Mouse (Mus musculus): Measurements from ENCODE around the gene Tapbp. TPM values are rescaled to one million over a fixed set of nuclear protein-coding genes. Genes with fewer than 3 reads are reported as not detected.
A peak's percentile ranks its signal among the peaks of the same experiment; 100 is the strongest.

Tapbp gene
- polyA plus RNA-seq, 1 experiment = 75.7 TPM

- Histone ChIP-seq H3K4me3 (ENCODE audit: insufficient read depth, low read depth, low read length) (peak overlapping the region; percentile 90), H3K4me1 (ENCODE audit: control insufficient read depth, insufficient read depth, insufficient read length, low read length) (peaks cover 4% of the 10 kb centered on the region; the same call in 1 of the 2 replicates), H3K27ac (replicated peaks; ENCODE audit: low read depth, low read length) (peak overlapping the region; percentile 62)
Observed at GRCm38 (mm10) chr17:33954646-33955554, 39.2 kb downstream of the Tapbp start.

GRCm38 (mm10) chr17:33955555-33956214, 40.0 kb downstream of the Tapbp start, which contains the start of the genes Vps52 and Rps18:
Gene Vps52, plus strand, starts transcription at chr17:33955812.
Gene Rps18, minus strand, starts transcription at chr17:33956001.
- peak within 1 kb of the TSS; percentile 99 for H3K27ac ChIP-seq (replicated peaks; ENCODE audit: low read depth, low read length)
- peak within 1 kb of the TSS; percentile 90 for H3K4me3 ChIP-seq (ENCODE audit: insufficient read depth, low read depth, low read length)
- H3K4me1 ChIP-seq (ENCODE audit: control insufficient read depth, insufficient read depth, insufficient read length, low read length) = peaks cover under 1% of the 10 kb centered on the region; the same call in 1 of the 2 replicates

GRCm38 (mm10) chr17:33956336-33956735, 40.6 kb downstream of the Tapbp start:
- H3K4me1 ChIP-seq (ENCODE audit: control insufficient read depth, insufficient read depth, insufficient read length, low read length) = no peaks in the 10 kb centered on the region
- H3K27ac ChIP-seq (replicated peaks; ENCODE audit: low read depth, low read length) = peak overlapping the region; percentile 99
- H3K4me3 ChIP-seq (ENCODE audit: insufficient read depth, low read depth, low read length) = peak overlapping the region; percentile 87

- H3K27ac ChIP-seq (replicated peaks; ENCODE audit: low read depth, low read length) = no peak overlapping the region
- H3K4me3 ChIP-seq (ENCODE audit: insufficient read depth, low read depth, low read length) = no peak overlapping the region
- H3K4me1 ChIP-seq (ENCODE audit: control insufficient read depth, insufficient read depth, insufficient read length, low read length) = no peaks in the 10 kb centered on the region
Observed at GRCm38 (mm10) chr17:33957493-33957892, 41.8 kb downstream of the Tapbp start.

GRCm38 (mm10) chr17:33958451-33958850, 42.8 kb downstream of the Tapbp start:
- no peak overlapping the region for H3K4me3 ChIP-seq (ENCODE audit: insufficient read depth, low read depth, low read length)
- H3K27ac ChIP-seq (replicated peaks; ENCODE audit: low read depth, low read length) = no peak overlapping the region
- H3K4me1 ChIP-seq (ENCODE audit: control insufficient read depth, insufficient read depth, insufficient read length, low read length) = no peaks in the 10 kb centered on the region

- no peak overlapping the region for H3K4me3 ChIP-seq (ENCODE audit: insufficient read depth, low read depth, low read length)
- no peak overlapping the region for H3K27ac ChIP-seq (replicated peaks; ENCODE audit: low read depth, low read length)
- no peaks in the 10 kb centered on the region for H3K4me1 ChIP-seq (ENCODE audit: control insufficient read depth, insufficient read depth, insufficient read length, low read length)
Observed at GRCm38 (mm10) chr17:33959135-33959534, 43.4 kb downstream of the Tapbp start.

- Histone ChIP-seq H3K4me1 (ENCODE audit: control insufficient read depth, insufficient read depth, insufficient read length, low read length) (no peaks in the 10 kb centered on the region), H3K27ac (replicated peaks; ENCODE audit: low read depth, low read length) (no peak overlapping the region), H3K4me3 (ENCODE audit: insufficient read depth, low read depth, low read length) (no peak overlapping the region)
Observed at GRCm38 (mm10) chr17:33959948-33960347, 44.2 kb downstream of the Tapbp start.

GRCm38 (mm10) chr17:33962876-33963275, 47.2 kb downstream of the Tapbp start:
- Histone ChIP-seq H3K4me1 (ENCODE audit: control insufficient read depth, insufficient read depth, insufficient read length, low read length) (no peaks in the 10 kb centered on the region), H3K27ac (replicated peaks; ENCODE audit: low read depth, low read length) (no peak overlapping the region), H3K4me3 (ENCODE audit: insufficient read depth, low read depth, low read length) (no peak overlapping the region)

- Histone ChIP-seq H3K4me3 (ENCODE audit: insufficient read depth, low read depth, low read length) (no peak overlapping the region), H3K4me1 (ENCODE audit: control insufficient read depth, insufficient read depth, insufficient read length, low read length) (no peaks in the 10 kb centered on the region), H3K27ac (replicated peaks; ENCODE audit: low read depth, low read length) (no peak overlapping the region)
Observed at GRCm38 (mm10) chr17:33965082-33965845, 49.6 kb downstream of the Tapbp start.

GRCm38 (mm10) chr17:33965846-33966550, 50.3 kb downstream of the Tapbp start:
- H3K4me1 ChIP-seq (ENCODE audit: control insufficient read depth, insufficient read depth, insufficient read length, low read length) = no peaks in the 10 kb centered on the region
- no peak overlapping the region for H3K4me3 ChIP-seq (ENCODE audit: insufficient read depth, low read depth, low read length)
- no peak overlapping the region for H3K27ac ChIP-seq (replicated peaks; ENCODE audit: low read depth, low read length)

- H3K4me3 ChIP-seq (ENCODE audit: insufficient read depth, low read depth, low read length) = no peak overlapping the region
- H3K27ac ChIP-seq (replicated peaks; ENCODE audit: low read depth, low read length) = no peak overlapping the region
- H3K4me1 ChIP-seq (ENCODE audit: control insufficient read depth, insufficient read depth, insufficient read length, low read length) = no peaks in the 10 kb centered on the region
Observed at GRCm38 (mm10) chr17:33968489-33968888, 52.8 kb downstream of the Tapbp start.

GRCm38 (mm10) chr17:33968927-33969326, 53.2 kb downstream of the Tapbp start:
- Histone ChIP-seq H3K4me3 (ENCODE audit: insufficient read depth, low read depth, low read length) (no peak overlapping the region), H3K4me1 (ENCODE audit: control insufficient read depth, insufficient read depth, insufficient read length, low read length) (no peaks in the 10 kb centered on the region), H3K27ac (replicated peaks; ENCODE audit: low read depth, low read length) (no peak overlapping the region)

- Histone ChIP-seq H3K27ac (replicated peaks; ENCODE audit: low read depth, low read length) (no peak overlapping the region), H3K4me1 (ENCODE audit: control insufficient read depth, insufficient read depth, insufficient read length, low read length) (no peaks in the 10 kb centered on the region), H3K4me3 (ENCODE audit: insufficient read depth, low read depth, low read length) (no peak overlapping the region)
Observed at GRCm38 (mm10) chr17:33969394-33969793, 53.7 kb downstream of the Tapbp start.

- Histone ChIP-seq H3K4me1 (ENCODE audit: control insufficient read depth, insufficient read depth, insufficient read length, low read length) (peaks cover 2% of the 10 kb centered on the region; the same call in 1 of the 2 replicates), H3K4me3 (ENCODE audit: insufficient read depth, low read depth, low read length) (no peak overlapping the region), H3K27ac (replicated peaks; ENCODE audit: low read depth, low read length) (no peak overlapping the region)
Observed at GRCm38 (mm10) chr17:33972691-33973090, 57.0 kb downstream of the Tapbp start.
